Mouse (Mus musculus) ES-Bruce4 (cell line): ENCODE results near the gene Lhfpl1.

Source experiments
- CTCF ChIP-seq: IDR thresholded peaks from one replicate; pipeline ENCODE4 v1.8.1; 2011; ENCODE audit warnings: low read depth, low read length
- POLR2A ChIP-seq: IDR thresholded peaks from one replicate; pipeline ENCODE4 v1.8.1; 2011; ENCODE audit warnings: low read length; ENCODE audit not compliant: insufficient read depth

- no peak for TF ChIP-seq CTCF
- TF ChIP-seq POLR2A, result no peak
Measured at GRCm38 (mm10) chrX:145362527-145362926, 13.6 kb upstream of the Lhfpl1 start.
